Mouse (Mus musculus): ENCODE measurements around the gene Cct2. TPM values are rescaled to one million over a fixed set of nuclear protein-coding genes. Genes with fewer than 3 reads are reported as not detected.
A peak's percentile ranks its signal among the peaks of the same experiment; 100 is the strongest.
"Not testable (repeated sequence)": the region's sequence is repeated elsewhere in the genome, so short reads cannot be mapped to it uniquely, and the experiment has no call there.

Gene Cct2
- total RNA-seq, 2 experiments from 2014 or later: 155 to 156 TPM

- intact Hi-C loops (cut with DNase I): loop anchor here (5.0 kb wide), 1 partner anchor 148 kb away; no protein-coding TSS in a partner anchor
- no peak for DNase-seq (ENCODE audit: low spot score in 2 of 2)
Observed at GRCm38 (mm10) chr10:117064076-117064475, 462 bp upstream of the Cct2 start.

- intact Hi-C loops (cut with DNase I): loop anchor here (2.0 to 5.0 kb wide), 2 partner anchors 86 to 149 kb away; partner anchors contain the start of gene Frs2
- no peak for DNase-seq (ENCODE audit: low spot score in 2 of 2)
Observed at GRCm38 (mm10) chr10:117062894-117063253, 740 bp downstream of the Cct2 start.

- intact Hi-C loops (cut with DNase I): no loop called here
- no peak for DNase-seq (ENCODE audit: low spot score in 2 of 2)
Observed at GRCm38 (mm10) chr10:117055668-117056067, 7.9 kb downstream of the Cct2 start.

- intact Hi-C loops (cut with DNase I): no loop called here
Observed at GRCm38 (mm10) chr10:117049961-117050597, 13.5 kb downstream of the Cct2 start.

GRCm38 (mm10) chr10:117049253-117049652 is 14.4 kb downstream of the Cct2 start:
- DNase-seq (ENCODE audit: low spot score in 2 of 2): no peak
- intact Hi-C loops (cut with DNase I): no loop called here

More at GRCm38 (mm10) chr10:117049961-117050597, 13.5 kb downstream of the Cct2 start:
- no peak for DNase-seq (ENCODE audit: low spot score in 2 of 2)

- intact Hi-C loops (cut with DNase I): no loop called here
- DNase-seq (ENCODE audit: low spot score in 2 of 2): peak; percentile 20 to 43
Observed at GRCm38 (mm10) chr10:117045175-117046056, 18.2 kb downstream of the Cct2 start, which contains the start of gene Lrrc10. Gene Lrrc10, plus strand, starts transcription at chr10:117045341.

- DNase-seq (ENCODE audit: low spot score in 2 of 2); intact Hi-C loops (cut with DNase I): not testable (repeated sequence)
Observed at GRCm38 (mm10) chr10:117043497-117044166, 20.0 kb downstream of the Cct2 start.

GRCm38 (mm10) chr10:117042295-117042694 is 21.3 kb downstream of the Cct2 start:
- intact Hi-C loops (cut with DNase I): no loop called here
- DNase-seq (ENCODE audit: low spot score in 2 of 2): no peak

- no peak for DNase-seq (ENCODE audit: low spot score in 2 of 2)
- intact Hi-C loops (cut with DNase I): no loop called here
Observed at GRCm38 (mm10) chr10:117040355-117040754, 23.3 kb downstream of the Cct2 start.

GRCm38 (mm10) chr10:117033785-117034184 is 29.8 kb downstream of the Cct2 start:
- intact Hi-C loops (cut with DNase I): no loop called here
- peak; percentile 58 to 71 for DNase-seq (ENCODE audit: low spot score in 2 of 2)

- DNase-seq (ENCODE audit: low spot score in 2 of 2): no peak
- intact Hi-C loops (cut with DNase I): no loop called here
Observed at GRCm38 (mm10) chr10:117031160-117031559, 32.5 kb downstream of the Cct2 start.

- no peak for DNase-seq (ENCODE audit: low spot score in 2 of 2)
- intact Hi-C loops (cut with DNase I): no loop called here
Observed at GRCm38 (mm10) chr10:117026176-117026575, 37.4 kb downstream of the Cct2 start.

GRCm38 (mm10) chr10:117025776-117026175 is 37.8 kb downstream of the Cct2 start:
- intact Hi-C loops (cut with DNase I); DNase-seq (ENCODE audit: low spot score in 2 of 2): not testable (repeated sequence)

GRCm38 (mm10) chr10:117023693-117024092 is 39.9 kb downstream of the Cct2 start:
- no peak for DNase-seq (ENCODE audit: low spot score in 2 of 2)
- intact Hi-C loops (cut with DNase I): no loop called here

- intact Hi-C loops (cut with DNase I): no loop called here
- DNase-seq (ENCODE audit: low spot score in 2 of 2): no peak
Observed at GRCm38 (mm10) chr10:117021020-117021754, 42.4 kb downstream of the Cct2 start.

- DNase-seq (ENCODE audit: low spot score in 2 of 2): no peak
- intact Hi-C loops (cut with DNase I): no loop called here
Observed at GRCm38 (mm10) chr10:117018281-117018840, 45.3 kb downstream of the Cct2 start.

GRCm38 (mm10) chr10:117014565-117014964 is 49.0 kb downstream of the Cct2 start:
- no peak for DNase-seq (ENCODE audit: low spot score in 2 of 2)
- intact Hi-C loops (cut with DNase I): loop anchor here (5.0 kb wide), 1 partner anchor 57 kb away; no protein-coding TSS in a partner anchor

GRCm38 (mm10) chr10:117013689-117014390 is 49.8 kb downstream of the Cct2 start:
- DNase-seq (ENCODE audit: low spot score in 2 of 2): peak; percentile 41 to 49

More at GRCm38 (mm10) chr10:117013689-117014390, 49.8 kb downstream of the Cct2 start:
- intact Hi-C loops (cut with DNase I): loop anchor here (5.0 kb wide), 1 partner anchor 57 kb away; no protein-coding TSS in a partner anchor

All from left cerebral cortex, postnatal 36 days (tissue).